Mouse (Mus musculus): ENCODE data around the gene Pidd1.

GRCm38 (mm10) chr7:141428701-141429100, 15.1 kb downstream of the Pidd1 start:
- no peak for TF ChIP-seq GATA1 (IDR thresholded peaks at IDR 0.05; ENCODE audit: low read length)
- TF ChIP-seq TAL1 (IDR thresholded peaks at IDR 0.05; ENCODE audit: low read length): no peak

Data from erythroblast, embryonic 14.5 days (primary cell).